Mouse (Mus musculus): ENCODE results near the gene Mrpl23. TPM values are rescaled to one million over a fixed set of nuclear protein-coding genes. Genes with fewer than 3 reads are reported as not detected.

The Mrpl23 gene
- polyA plus RNA-seq, 1 experiment from 2014 or later, result 18.7 TPM

GRCm38 (mm10) chr7:142555366-142556088 is 23.0 kb downstream of the Mrpl23 start:
- ATAC-seq (no peak), DNase-seq (no peak)
- no peak overlapping the region for H3K27ac ChIP-seq (ENCODE audit: low read depth)
- TF ChIP-seq CTCF (IDR thresholded peaks at IDR 0.05; ENCODE audit: low read depth) (0 out of 2 replicates have a peak, but pooled peaks have one; percentile 17), EP300 (IDR thresholded peaks at IDR 0.05; ENCODE audit: low read depth) (no peak)
- peaks cover 27% of the 10 kb centered on the region for H3K4me1 ChIP-seq (ENCODE audit: insufficient read depth)
- H3K27me3 ChIP-seq (ENCODE audit: insufficient read depth, low read length), result no peaks in the 10 kb centered on the region
- 73% methylated on average over 8 of the region's 8 CpGs for WGBS (ENCODE audit: insufficient replicate concordance)
- no peak overlapping the region for H3K4me2 ChIP-seq (ENCODE audit: low read depth, low read length)
- H3K9me3 ChIP-seq (ENCODE audit: low read length), result no peaks in the 10 kb centered on the region
- no peaks in the 10 kb centered on the region for H3K36me3 ChIP-seq (replicated peaks; ENCODE audit: insufficient read depth, low read length)
- no peak overlapping the region for H3K9ac ChIP-seq (replicated peaks)
- no peak overlapping the region for H3K4me3 ChIP-seq (ENCODE audit: low read depth, low read length)

- Histone ChIP-seq H3K36me3 (replicated peaks; ENCODE audit: insufficient read depth, low read length) (no peaks in the 10 kb centered on the region), H3K27ac (ENCODE audit: low read depth) (no peak overlapping the region), H3K9ac (replicated peaks) (no peak overlapping the region), H3K27me3 (ENCODE audit: insufficient read depth, low read length) (no peaks in the 10 kb centered on the region), H3K4me1 (ENCODE audit: insufficient read depth) (peaks cover 29% of the 10 kb centered on the region), H3K4me3 (ENCODE audit: low read depth, low read length) (no peak overlapping the region), H3K4me2 (ENCODE audit: low read depth, low read length) (no peak overlapping the region), H3K9me3 (ENCODE audit: low read length) (no peaks in the 10 kb centered on the region)
- TF ChIP-seq EP300 (IDR thresholded peaks at IDR 0.05; ENCODE audit: low read depth), result no peak
- TF ChIP-seq CTCF (IDR thresholded peaks at IDR 0.05; ENCODE audit: low read depth), result no peak
- WGBS (ENCODE audit: insufficient replicate concordance), result 70% methylated on average over 2 of the region's 2 CpGs
- DNase-seq, result no peak
- ATAC-seq, result no peak
These were observed 23.6 kb downstream of the Mrpl23 start for GRCm38 (mm10) chr7:142556089-142556476.

- Histone ChIP-seq H3K4me1 (ENCODE audit: insufficient read depth) (peaks cover 36% of the 10 kb centered on the region), H3K27ac (ENCODE audit: low read depth) (no peak overlapping the region)
These were observed 25.2 kb downstream of the Mrpl23 start for GRCm38 (mm10) chr7:142557696-142558095.

GRCm38 (mm10) chr7:142558511-142559146 is 26.1 kb downstream of the Mrpl23 start:
- Histone ChIP-seq H3K27ac (ENCODE audit: low read depth) (no peak overlapping the region), H3K4me3 (ENCODE audit: low read depth, low read length) (no peak overlapping the region), H3K36me3 (replicated peaks; ENCODE audit: insufficient read depth, low read length) (no peaks in the 10 kb centered on the region), H3K9ac (replicated peaks) (no peak overlapping the region), H3K27me3 (ENCODE audit: insufficient read depth, low read length) (no peaks in the 10 kb centered on the region), H3K4me2 (ENCODE audit: low read depth, low read length) (no peak overlapping the region), H3K9me3 (ENCODE audit: low read length) (no peaks in the 10 kb centered on the region), H3K4me1 (ENCODE audit: insufficient read depth) (peaks cover 38% of the 10 kb centered on the region)
- DNase-seq (no peak), ATAC-seq (no peak)
- 86% methylated on average over 9 of the region's 9 CpGs for WGBS (ENCODE audit: insufficient replicate concordance)
- no peak for TF ChIP-seq EP300 (IDR thresholded peaks at IDR 0.05; ENCODE audit: low read depth)
- TF ChIP-seq CTCF (IDR thresholded peaks at IDR 0.05; ENCODE audit: low read depth), result no peak

More at GRCm38 (mm10) chr7:142557696-142558095, 25.2 kb downstream of the Mrpl23 start:
- H3K4me3 ChIP-seq (ENCODE audit: low read depth, low read length), result no peak overlapping the region
- no peak overlapping the region for H3K4me2 ChIP-seq (ENCODE audit: low read depth, low read length)
- WGBS (ENCODE audit: insufficient replicate concordance), result 70% methylated on average over 6 of the region's 6 CpGs
- H3K27me3 ChIP-seq (ENCODE audit: insufficient read depth, low read length), result no peaks in the 10 kb centered on the region
- H3K9me3 ChIP-seq (ENCODE audit: low read length), result no peaks in the 10 kb centered on the region
- H3K36me3 ChIP-seq (replicated peaks; ENCODE audit: insufficient read depth, low read length), result no peaks in the 10 kb centered on the region
- ATAC-seq, result no peak
- no peak overlapping the region for H3K9ac ChIP-seq (replicated peaks)
- TF ChIP-seq CTCF (IDR thresholded peaks at IDR 0.05; ENCODE audit: low read depth) (no peak), EP300 (IDR thresholded peaks at IDR 0.05; ENCODE audit: low read depth) (no peak)
- no peak for DNase-seq

- Histone ChIP-seq H3K4me1 (ENCODE audit: insufficient read depth) (peaks cover 38% of the 10 kb centered on the region), H3K4me3 (ENCODE audit: low read depth, low read length) (no peak overlapping the region), H3K36me3 (replicated peaks; ENCODE audit: insufficient read depth, low read length) (no peaks in the 10 kb centered on the region), H3K9me3 (ENCODE audit: low read length) (no peaks in the 10 kb centered on the region), H3K27me3 (ENCODE audit: insufficient read depth, low read length) (no peaks in the 10 kb centered on the region), H3K9ac (replicated peaks) (no peak overlapping the region), H3K4me2 (ENCODE audit: low read depth, low read length) (no peak overlapping the region), H3K27ac (ENCODE audit: low read depth) (peak overlapping the region; percentile 29; the same call in 1 of the 2 replicates)
- DNase-seq, result no peak
- WGBS (ENCODE audit: insufficient replicate concordance), result 76% methylated on average over 5 of the region's 5 CpGs
- no peak for TF ChIP-seq EP300 (IDR thresholded peaks at IDR 0.05; ENCODE audit: low read depth)
- no peak for TF ChIP-seq CTCF (IDR thresholded peaks at IDR 0.05; ENCODE audit: low read depth)
- no peak for ATAC-seq
These were observed 27.2 kb downstream of the Mrpl23 start for GRCm38 (mm10) chr7:142559651-142560175.

Data from liver, postnatal 0 days (tissue).